Mouse (Mus musculus) T-helper 2 cell (primary cell): ENCODE measurements at regions not wholly inside any gene's neighbourhood (a gene's known extent, or its start where the extent isn't known, plus 50 kb on each side); places are given as distances from the start of the nearest gene placed in this dataset.

ENCODE experiments used
- in situ Hi-C: fragments of 300-600 bp; cut with MboI, MseI; formaldehyde crosslinking; loops from one replicate; pipeline ENCODE4 v1.15.1; 2025; ENCODE audit warnings: high pct_unique_total_duplicates

- in situ Hi-C loops: no loop called here
These were observed 72.7 kb upstream of the Gm10184 start for GRCm38 (mm10) chr17:89982904-89983303.

DNA sequence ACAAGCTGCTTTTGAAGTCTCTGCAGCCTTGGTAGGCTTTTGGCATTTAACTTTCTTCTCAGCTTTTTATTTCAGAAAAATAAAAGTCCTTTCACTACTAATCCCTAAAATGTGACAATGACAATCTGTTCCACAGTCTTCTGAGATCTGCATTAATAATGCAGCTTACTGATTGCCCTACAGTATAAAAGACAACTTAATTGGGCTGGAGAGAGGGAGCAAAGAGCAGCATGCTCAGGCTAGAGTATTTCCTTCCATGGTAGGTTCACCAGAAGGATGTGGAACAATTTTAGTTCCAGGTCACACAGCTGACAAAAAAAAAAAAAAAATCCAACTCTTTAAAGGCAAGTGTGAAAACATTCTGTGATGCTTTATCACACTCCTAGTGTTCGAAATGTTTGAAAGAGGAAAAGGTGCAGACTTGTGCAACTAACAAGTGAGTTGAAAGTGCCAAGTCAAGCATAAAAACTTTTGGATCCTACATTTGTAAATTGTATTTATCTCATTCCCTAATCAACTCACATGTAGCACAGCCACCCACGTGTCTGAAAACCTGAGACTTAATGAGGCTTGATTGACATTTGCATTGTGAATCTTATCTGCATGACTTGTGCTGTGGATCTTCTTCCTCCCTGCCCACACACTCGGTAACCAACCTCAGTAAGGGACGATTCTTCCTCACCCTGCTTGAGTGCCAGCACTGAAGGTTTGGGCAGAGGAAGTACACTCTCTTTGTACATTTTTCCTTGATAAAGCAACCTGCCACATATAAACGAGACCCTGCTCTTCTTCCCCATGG is 69.0 kb upstream of the Gm10184 start:
- in situ Hi-C loops: no loop called here

DNA sequence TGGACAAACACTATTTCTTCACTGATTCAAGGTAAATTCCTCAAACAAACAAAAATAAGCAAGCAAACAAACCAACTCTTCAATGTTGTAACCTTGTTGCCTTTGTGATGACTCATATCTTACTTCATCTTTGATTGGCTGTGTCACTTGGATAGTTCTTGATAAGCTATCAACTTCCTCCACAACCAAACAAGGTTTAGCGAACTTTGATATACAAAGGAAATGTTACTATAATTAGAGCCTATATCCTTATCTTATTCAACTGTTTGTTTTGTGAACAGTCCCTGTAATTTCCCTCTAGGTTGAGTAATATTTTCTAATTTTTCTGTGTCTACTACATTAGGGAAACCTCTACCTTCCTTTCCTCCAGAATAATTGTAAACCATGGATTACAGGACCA is 52.8 kb upstream of the Gm10184 start:
- in situ Hi-C loops: loop anchor here (10.0 kb wide), 1 partner anchor 902 kb away; no protein-coding TSS in a partner anchor

GRCm38 (mm10) chr17:89961431-89961830 is 51.2 kb upstream of the Gm10184 start:
- in situ Hi-C loops: loop anchor here (10.0 kb wide), 1 partner anchor 903 kb away; no protein-coding TSS in a partner anchor

GRCm38 (mm10) chr17:89960368-89960767 is 50.1 kb upstream of the Gm10184 start:
- in situ Hi-C loops: loop anchor here (10.0 kb wide), 1 partner anchor 904 kb away; no protein-coding TSS in a partner anchor
